Mouse (Mus musculus) myocyte (in vitro differentiated cells): ENCODE results near the gene Ctps.

ENCODE experiments used
- E2F4 ChIP-seq: IDR thresholded peaks from one replicate; pipeline ENCODE4 v1.6.1; 2011; ENCODE audit warnings: mild to moderate bottlenecking, control low read depth, moderate library complexity; ENCODE audit not compliant: insufficient read depth
- MAX ChIP-seq: IDR thresholded peaks from one replicate; pipeline ENCODE4 v1.6.1; 2011; ENCODE audit warnings: low read depth, mild to moderate bottlenecking, control low read depth
- MYOD1 ChIP-seq, 3 experiments: IDR thresholded peaks; one replicate each; pipeline ENCODE4 v1.6.1; 2011; ENCODE audit warnings: control low read depth in 2 of 3, low read depth in 2 of 3, mild to moderate bottlenecking in 2 of 3, moderate library complexity in 1 of 3; ENCODE audit not compliant: insufficient read length in 2 of 3, control insufficient read depth in 1 of 3
- MYOG ChIP-seq, 3 experiments: IDR thresholded peaks; one replicate each; pipeline ENCODE4 v1.6.1; 2011; ENCODE audit warnings: control low read depth in 2 of 3, low read depth in 2 of 3, mild to moderate bottlenecking in 2 of 3; ENCODE audit not compliant: insufficient read length in 2 of 3, control insufficient read depth in 1 of 3, insufficient read depth in 1 of 3
- POLR2A ChIP-seq: IDR thresholded peaks from one replicate; pipeline ENCODE4 v1.6.1; 2011; ENCODE audit warnings: low read depth, mild to moderate bottlenecking, control low read depth, moderate library complexity; ENCODE audit not compliant: insufficient read length
- POLR2AphosphoS2 ChIP-seq: IDR thresholded peaks from one replicate; pipeline ENCODE4 v1.6.1; 2011; ENCODE audit warnings: low read depth, control low read depth; ENCODE audit not compliant: insufficient read length
- TCF12 ChIP-seq: IDR thresholded peaks from one replicate; pipeline ENCODE4 v1.6.1; 2011; ENCODE audit warnings: mild to moderate bottlenecking, control low read depth; ENCODE audit not compliant: poor library complexity, insufficient read depth, severe bottlenecking
- TCF3 ChIP-seq: IDR thresholded peaks from one replicate; pipeline ENCODE4 v1.6.1; 2011; ENCODE audit warnings: low read depth, control low read depth; ENCODE audit not compliant: insufficient read length
- USF1 ChIP-seq: IDR thresholded peaks from one replicate; pipeline ENCODE4 v1.6.1; 2011; ENCODE audit warnings: low read depth, mild to moderate bottlenecking, control low read depth, moderate library complexity

- TF ChIP-seq POLR2A (no peak), USF1 (no peak), TCF3 (no peak), POLR2AphosphoS2 (no peak), MYOG (IDR thresholded peaks at IDR 0.05; ENCODE audit: control insufficient read depth in 1 of 3, insufficient read depth in 1 of 3, insufficient read length in 2 of 3, low read depth in 2 of 3) (no peak), TCF12 (no peak), MAX (no peak), E2F4 (no peak), MYOD1 (IDR thresholded peaks at IDR 0.05; ENCODE audit: control insufficient read depth in 1 of 3, insufficient read length in 2 of 3, low read depth in 2 of 3) (no peak)
Measured at GRCm38 (mm10) chr4:120521761-120522160, 48.3 kb downstream of the Ctps start.
